Mouse (Mus musculus): ENCODE results near the gene Epha4. TPM values are rescaled to one million over a fixed set of nuclear protein-coding genes. Genes with fewer than 3 reads are reported as not detected.

Epha4 gene
- total RNA-seq, 4 experiments from 2014 or later, result 139 to 158 (median 143) TPM

- DNase-seq (ENCODE audit: low spot score in 2 of 2), result no peak
Measured at GRCm38 (mm10) chr1:77512431-77513195, 2.3 kb downstream of the Epha4 start.

DNA sequence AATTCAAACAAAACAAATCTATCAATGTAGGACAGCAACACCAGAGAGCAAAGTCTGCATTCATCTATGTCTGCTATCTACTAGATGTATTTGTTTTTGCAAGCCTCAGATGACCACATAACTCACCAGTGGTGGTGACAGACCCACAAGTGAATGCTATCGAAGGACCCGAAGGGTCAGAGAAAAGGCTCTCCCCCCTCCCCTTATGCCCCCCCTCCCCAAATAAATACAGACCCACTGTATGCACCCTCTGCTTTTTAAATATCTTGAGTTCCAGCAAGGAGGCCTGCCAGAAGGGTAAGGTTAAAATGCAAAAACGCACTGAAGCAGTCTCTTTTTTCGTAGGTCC lies 2.9 kb downstream of the Epha4 start:
- no peak for DNase-seq (ENCODE audit: low spot score in 2 of 2)

GRCm38 (mm10) chr1:77511372-77512058 lies 3.4 kb downstream of the Epha4 start:
- no peak for DNase-seq (ENCODE audit: low spot score in 2 of 2)

DNA sequence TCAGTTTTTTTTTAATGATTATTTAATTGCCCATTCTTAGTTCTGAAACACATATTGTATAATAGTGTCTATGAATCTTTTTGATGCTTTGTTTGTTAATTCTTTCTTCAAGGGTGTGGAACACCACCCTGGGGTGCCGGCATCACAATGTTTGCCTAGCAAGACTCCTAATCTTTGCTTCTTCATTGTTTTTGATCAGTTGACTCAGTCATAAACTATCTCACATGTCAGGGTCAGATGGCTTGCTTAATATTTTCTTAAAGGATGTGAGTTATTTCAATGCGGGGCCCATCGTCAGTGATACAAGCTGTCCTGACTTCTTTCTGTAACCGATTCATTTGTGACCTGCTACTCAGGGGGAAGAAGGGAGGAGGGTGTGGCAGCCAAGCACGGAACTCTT lies 4.3 kb downstream of the Epha4 start:
- DNase-seq (ENCODE audit: low spot score in 2 of 2), result no peak

DNA sequence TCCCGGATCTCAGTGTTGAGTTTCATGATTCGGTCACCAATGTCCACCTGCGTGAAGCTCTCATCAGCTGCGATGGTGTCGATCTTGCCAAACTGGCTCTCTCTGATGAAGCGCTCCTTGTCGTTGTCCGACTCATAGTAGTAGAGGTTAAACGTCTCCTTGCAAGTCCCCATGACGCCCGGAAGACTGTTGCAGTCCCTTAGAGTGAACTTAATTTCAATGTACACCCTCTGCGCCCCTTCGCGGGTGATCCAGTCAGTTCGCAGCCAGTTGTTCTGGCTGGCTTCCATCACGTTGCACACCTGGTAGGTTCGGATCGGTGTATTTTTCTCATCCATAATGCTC lies 8.1 kb downstream of the Epha4 start:
- DNase-seq (ENCODE audit: low spot score in 2 of 2), result no peak

DNA sequence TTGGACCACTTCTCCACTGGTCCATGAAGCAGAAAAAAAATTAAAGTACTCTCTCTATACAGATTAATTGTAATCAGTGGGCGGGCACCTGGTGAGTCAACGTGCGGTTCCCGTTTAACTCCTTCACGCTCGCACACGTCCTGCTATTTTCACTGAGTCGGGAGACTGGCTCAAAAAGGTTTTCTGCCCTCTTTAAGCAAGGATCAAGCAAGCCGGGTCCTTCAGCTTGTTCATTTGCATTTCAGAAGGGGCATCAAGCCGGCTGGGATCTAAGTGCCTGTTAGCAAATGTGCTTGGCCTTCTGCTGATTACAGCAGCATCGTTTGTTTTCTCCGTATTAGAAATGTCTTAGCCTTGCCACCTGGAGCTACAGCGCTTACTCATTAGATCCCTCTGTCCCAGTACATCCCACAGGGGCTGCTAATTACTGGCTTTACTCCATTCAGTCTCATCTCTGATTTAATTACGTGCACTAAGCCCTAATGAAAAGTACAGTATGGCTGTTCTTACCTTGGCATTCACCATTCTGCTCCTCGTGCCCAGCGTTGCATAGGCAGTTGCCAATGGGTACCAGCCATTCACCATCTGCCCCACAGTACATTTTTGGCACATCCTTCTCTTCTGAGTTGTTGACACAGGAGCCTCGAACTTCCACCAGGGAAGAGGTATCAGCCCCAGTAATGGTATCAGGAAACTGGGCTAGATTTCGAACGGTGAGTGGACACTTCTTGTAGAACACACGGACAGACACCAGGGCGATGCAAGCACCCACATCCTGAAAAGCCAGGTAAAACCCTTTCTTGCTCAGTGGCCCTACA lies 8.6 kb downstream of the Epha4 start:
- DNase-seq (ENCODE audit: low spot score in 2 of 2), result no peak

DNA sequence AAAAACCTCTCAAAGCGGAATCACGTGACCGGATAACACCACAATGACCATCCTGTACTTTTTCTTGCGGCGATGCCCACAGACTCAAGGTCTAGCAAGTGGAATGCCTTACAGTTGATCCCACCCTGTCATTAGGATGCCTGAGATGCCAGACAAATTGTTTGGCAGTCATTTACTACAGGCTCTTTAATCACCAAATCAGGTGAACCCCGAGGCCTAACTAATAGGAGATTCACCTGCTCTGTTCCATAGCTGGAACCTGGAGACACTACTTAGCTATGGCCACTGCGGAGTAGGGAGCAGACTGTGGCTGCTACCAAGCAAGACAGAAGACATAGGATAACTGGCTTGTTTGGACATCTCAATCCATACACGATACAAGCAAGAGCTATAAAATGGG lies 9.6 kb downstream of the Epha4 start:
- no peak for DNase-seq (ENCODE audit: low spot score in 2 of 2)

GRCm38 (mm10) chr1:77504813-77505212 lies 10.1 kb downstream of the Epha4 start:
- no peak for DNase-seq (ENCODE audit: low spot score in 2 of 2)

- peak in 1 of 2 experiments; percentile 61 for DNase-seq (ENCODE audit: low spot score in 2 of 2)
Measured at GRCm38 (mm10) chr1:77503711-77504181, 11.1 kb downstream of the Epha4 start.

DNA sequence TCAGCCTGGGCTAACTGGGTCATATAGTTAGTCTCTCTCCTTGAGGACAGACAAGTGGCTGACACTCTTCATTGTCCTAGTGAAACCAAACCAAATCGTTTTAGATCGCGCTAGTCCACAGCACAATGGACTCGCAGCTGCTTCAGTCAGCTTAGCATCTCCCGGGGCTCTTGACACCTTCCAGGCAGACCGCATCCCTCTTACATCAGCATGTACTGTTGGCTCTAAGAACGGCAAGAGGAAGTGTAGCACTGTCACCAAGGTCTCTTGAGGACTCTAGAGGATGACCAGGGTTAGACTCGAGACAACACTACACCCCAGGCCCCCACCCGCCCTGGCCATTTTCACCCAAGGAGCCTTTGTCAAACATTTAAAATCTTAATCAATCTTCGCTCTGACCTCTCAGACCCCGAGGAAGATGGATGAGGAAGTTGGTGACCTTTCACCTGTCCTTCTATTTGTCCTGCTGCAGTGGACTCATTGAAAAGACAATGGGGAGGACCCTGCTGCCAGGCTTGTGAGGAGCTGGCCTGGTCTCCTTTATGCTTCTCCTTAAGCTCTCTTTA lies 12.3 kb downstream of the Epha4 start:
- no peak for DNase-seq (ENCODE audit: low spot score in 2 of 2)

GRCm38 (mm10) chr1:77501363-77501933 lies 13.4 kb downstream of the Epha4 start:
- no peak for DNase-seq (ENCODE audit: low spot score in 2 of 2)

- DNase-seq (ENCODE audit: low spot score in 2 of 2), result no peak
Measured at GRCm38 (mm10) chr1:77497506-77497905, 17.4 kb downstream of the Epha4 start.

- DNase-seq (ENCODE audit: low spot score in 2 of 2), result no peak
Measured at GRCm38 (mm10) chr1:77496468-77497181, 18.3 kb downstream of the Epha4 start.

- DNase-seq (ENCODE audit: low spot score in 2 of 2), result no peak
Measured at GRCm38 (mm10) chr1:77495790-77496158, 19.1 kb downstream of the Epha4 start.

GRCm38 (mm10) chr1:77495030-77495789 lies 19.7 kb downstream of the Epha4 start:
- no peak for DNase-seq (ENCODE audit: low spot score in 2 of 2)

GRCm38 (mm10) chr1:77493841-77494635 lies 20.9 kb downstream of the Epha4 start:
- DNase-seq (ENCODE audit: low spot score in 2 of 2), result no peak

DNA sequence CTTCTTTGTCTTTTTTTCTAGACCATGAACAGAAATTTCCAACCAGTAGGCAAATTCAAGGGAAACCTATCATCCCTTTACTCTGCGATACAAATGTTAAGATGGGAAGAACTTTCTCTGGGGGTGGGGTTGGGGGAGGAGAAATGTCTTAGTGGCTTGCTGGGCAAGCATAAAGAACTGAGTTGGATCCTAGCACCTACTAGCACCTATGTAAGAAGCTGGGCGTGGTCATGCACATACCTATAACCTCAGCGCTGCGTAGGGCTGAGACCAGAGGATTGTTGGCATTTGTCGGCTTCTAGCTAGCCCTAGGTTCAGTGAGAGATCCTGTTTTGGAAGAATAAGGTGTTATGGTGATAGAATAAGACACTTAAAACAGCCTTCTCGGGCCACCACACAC lies 24.7 kb downstream of the Epha4 start:
- DNase-seq (ENCODE audit: low spot score in 2 of 2), result no peak

GRCm38 (mm10) chr1:77489387-77489786 lies 25.5 kb downstream of the Epha4 start:
- DNase-seq (ENCODE audit: low spot score in 2 of 2), result no peak

DNA sequence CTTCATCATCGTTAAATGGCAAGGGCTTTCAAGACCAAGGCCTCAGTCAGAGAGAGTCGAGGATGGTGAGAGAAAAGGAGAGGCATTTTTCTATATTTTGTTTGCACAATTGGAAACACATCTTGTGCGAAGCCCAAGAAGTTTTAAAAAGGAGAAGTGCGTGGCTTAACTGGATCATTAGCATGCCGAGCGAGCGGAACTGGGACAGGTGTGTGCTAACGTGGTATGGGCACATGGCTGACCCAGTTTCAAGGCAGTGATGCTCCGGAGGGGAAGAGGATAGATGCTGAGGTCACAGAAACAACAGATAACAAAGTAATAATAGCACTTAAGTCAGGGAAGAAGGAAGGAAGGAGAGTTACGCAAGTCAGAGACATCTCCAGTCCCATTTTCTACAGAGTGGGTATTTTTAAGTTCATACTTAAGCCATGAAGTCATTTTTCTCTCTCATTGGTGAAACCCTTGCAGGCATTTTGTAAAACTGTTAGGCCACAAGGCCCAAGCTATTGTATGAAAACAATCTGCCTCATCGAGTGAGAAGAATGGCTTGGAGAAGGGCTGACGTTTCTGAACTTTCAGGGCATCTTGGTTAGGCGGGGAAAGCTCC lies 26.9 kb downstream of the Epha4 start:
- no peak for DNase-seq (ENCODE audit: low spot score in 2 of 2)

Measured in left cerebral cortex, adult 8-10 months (tissue).